Mouse (Mus musculus) left cerebral cortex, postnatal 14 days (tissue): ENCODE results near the gene Gla. TPM values are rescaled to one million over a fixed set of nuclear protein-coding genes. Genes with fewer than 3 reads are reported as not detected.

ENCODE experiments used
- DNase-seq, 2 experiments: peaks; one replicate each; pipeline ENCODE4 v3.0.0; 2021 to 2022; ENCODE audit warnings: low spot score in 2 of 2, mixed read lengths in 1 of 2
- intact Hi-C: fragments of 180-260 bp; cut with DNase I; formaldehyde crosslinking; loops from one replicate; pipeline ENCODE4 v1.15.1; 2025
- total RNA-seq, 2 experiments: library from RNA; stranded (reverse); gene quantifications; 2 replicates each; pipeline ENCODE4 v1.2.3; 2021

Gene Gla
- total RNA-seq, 2 experiments from 2014 or later, result 9.0 to 9.9 TPM

- intact Hi-C loops, result no loop called here
Observed at GRCm38 (mm10) chrX:134599922-134600565, 881 bp downstream of the Gla start.

GRCm38 (mm10) chrX:134589836-134590235 is 11.1 kb downstream of the Gla start:
- intact Hi-C loops, result no loop called here
- no peak for DNase-seq

More at GRCm38 (mm10) chrX:134599922-134600565, 881 bp downstream of the Gla start:
- no peak for DNase-seq

GRCm38 (mm10) chrX:134588997-134589396 is 11.9 kb downstream of the Gla start:
- DNase-seq, result no peak
- intact Hi-C loops, result no loop called here

- intact Hi-C loops, result no loop called here
- DNase-seq, result no peak
Observed at GRCm38 (mm10) chrX:134588261-134588660, 12.7 kb downstream of the Gla start.

GRCm38 (mm10) chrX:134586447-134586846 is 14.5 kb downstream of the Gla start:
- intact Hi-C loops, result no loop called here
- DNase-seq, result no peak

GRCm38 (mm10) chrX:134585103-134586002 is 15.6 kb downstream of the Gla start, which contains the start of gene Rpl36a:
TSS of gene Rpl36a (plus strand) at chrX:134585654.
- intact Hi-C loops, result no loop called here
- DNase-seq, result peak; percentile 91 to 94

GRCm38 (mm10) chrX:134582888-134583669 is 17.8 kb downstream of the Gla start, which contains the start of gene Btk:
TSS of gene Btk (minus strand) at chrX:134583570.
- no peak for DNase-seq
- intact Hi-C loops, result no loop called here

- intact Hi-C loops, result no loop called here
- no peak for DNase-seq
Observed at GRCm38 (mm10) chrX:134582270-134582669, 18.7 kb downstream of the Gla start.

- no peak for DNase-seq
- intact Hi-C loops, result no loop called here
Observed at GRCm38 (mm10) chrX:134580528-134581305, 20.2 kb downstream of the Gla start.

GRCm38 (mm10) chrX:134577896-134578295 is 23.0 kb downstream of the Gla start:
- intact Hi-C loops, result no loop called here
- DNase-seq, result no peak

- DNase-seq, result no peak
- intact Hi-C loops, result no loop called here
Observed at GRCm38 (mm10) chrX:134566536-134567222, 34.2 kb downstream of the Gla start.

- intact Hi-C loops, result no loop called here
- no peak for DNase-seq
Observed at GRCm38 (mm10) chrX:134564326-134564725, 36.6 kb downstream of the Gla start.

- intact Hi-C loops, result no loop called here
- no peak for DNase-seq
Observed at GRCm38 (mm10) chrX:134554425-134554824, 46.5 kb downstream of the Gla start.

- intact Hi-C loops, result no loop called here
- no peak for DNase-seq
Observed at GRCm38 (mm10) chrX:134553326-134553725, 47.6 kb downstream of the Gla start.

GRCm38 (mm10) chrX:134550903-134551302 is 50.0 kb downstream of the Gla start:
- peak; percentile 54 to 74 for DNase-seq
- intact Hi-C loops, result no loop called here

GRCm38 (mm10) chrX:134547330-134547729 is 53.6 kb downstream of the Gla start:
- no peak for DNase-seq
- intact Hi-C loops, result no loop called here

- DNase-seq, result no peak
- intact Hi-C loops, result no loop called here
Observed at GRCm38 (mm10) chrX:134541955-134542308, 59.0 kb downstream of the Gla start.

- DNase-seq, result peak; percentile 13 to 43
- intact Hi-C loops, result no loop called here
Observed at GRCm38 (mm10) chrX:134541145-134541954, 59.6 kb downstream of the Gla start, which contains the start of gene Timm8a1. TSS of gene Timm8a1 (minus strand) at chrX:134541865.
